Mouse (Mus musculus) lung, embryonic 16.5 days (tissue): Measurements from ENCODE around the gene Clec2g. TPM values are rescaled to one million over a fixed set of nuclear protein-coding genes. Genes with fewer than 3 reads are reported as not detected.
"Not testable (repeated sequence)": the region's sequence is repeated elsewhere in the genome, so short reads cannot be mapped to it uniquely, and the experiment has no call there.

Experiments used
- ATAC-seq: fragments of 200-750 bp; cut with Nextera tagmentation; 2 replicates; pipeline ENCODE4 v1.8.0; 2017; ENCODE audit warnings: low read depth, mild to moderate bottlenecking, moderate library complexity
- H3K27ac ChIP-seq: fragments of 300-500 bp; sonication (generic); 2 replicates; pipeline ENCODE4 v1.5.1; 2014; ENCODE audit warnings: mild to moderate bottlenecking, control low read depth, low read length
- H3K27me3 ChIP-seq: fragments of 300-500 bp; sonication (generic); 2 replicates; pipeline ENCODE4 v1.6.1; 2014; ENCODE audit warnings: low read depth, low read length, mixed read lengths; ENCODE audit not compliant: control insufficient read depth, insufficient read depth
- H3K36me3 ChIP-seq: fragments of 300-500 bp; sonication (generic); 2 replicates; pipeline ENCODE4 v1.6.1; 2014; ENCODE audit warnings: low read length; ENCODE audit not compliant: control insufficient read depth, insufficient read depth
- H3K4me1 ChIP-seq: fragments of 300-500 bp; sonication (generic); replicated peaks from 2 replicates; pipeline ENCODE4 v1.6.1; 2014; ENCODE audit warnings: low read length, mixed read lengths; ENCODE audit not compliant: control insufficient read depth, insufficient read depth
- H3K4me2 ChIP-seq: fragments of 300-500 bp; sonication (generic); 2 replicates; pipeline ENCODE4 v1.6.1; 2014; ENCODE audit warnings: low read depth, low read length, control low read depth
- H3K4me3 ChIP-seq: fragments of 300-500 bp; sonication (generic); 2 replicates; pipeline ENCODE4 v1.5.1; 2014; ENCODE audit warnings: mild to moderate bottlenecking, low read length, control low read depth
- H3K9ac ChIP-seq: fragments of 300-500 bp; sonication (generic); 2 replicates; pipeline ENCODE4 v1.6.1; 2014; ENCODE audit warnings: low read length, control low read depth
- H3K9me3 ChIP-seq: fragments of 300-500 bp; sonication (generic); 2 replicates; pipeline ENCODE4 v1.6.1; 2016; ENCODE audit warnings: low read length; ENCODE audit not compliant: control insufficient read depth
- WGBS: fragments of 180-500 bp; shearing (Covaris S2); extraction: QIAGEN DNeasy Blood & Tissue Kit; methylation state at CpG from one replicate; pipeline ENCODE4 v1.1.7; 2014; 5-methylcytosine and 5-hydroxymethylcytosine counted together
- polyA plus RNA-seq: library from polyadenylated mRNA; unstranded; fragments of >200 nt; fragmentation: Nextera tagmentation; extraction: Ambion mirVana; gene quantifications from 2 replicates; pipeline ENCODE4 v1.2.1, GENCODE M21; 2015

Clec2g gene
- polyA plus RNA-seq, 1 experiment from 2014 or later, result not detected

DNA sequence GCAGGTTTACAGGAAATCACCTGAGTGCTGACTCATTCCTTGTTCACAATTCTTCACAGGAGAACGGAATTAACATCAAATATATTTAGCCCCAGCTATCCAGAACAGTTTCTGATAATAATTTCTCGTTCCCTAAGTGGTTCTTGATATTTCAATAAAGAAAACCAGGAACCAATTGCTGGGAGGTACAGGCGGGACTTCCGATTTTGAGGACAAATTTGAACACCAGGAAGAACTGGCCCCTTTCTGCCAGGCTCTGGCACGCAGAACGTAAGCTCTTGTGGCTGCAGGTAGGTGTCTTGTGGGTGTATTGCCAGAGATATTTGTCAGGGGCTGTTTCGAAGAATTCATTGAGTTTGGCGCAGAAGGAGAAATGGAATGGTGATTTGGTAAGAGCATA, 74.4 kb downstream of the Clec2g start:
- H3K27me3 ChIP-seq, result no peaks in the 10 kb centered on the region
- H3K9me3 ChIP-seq, result no peaks in the 10 kb centered on the region; the same call in 1 of the 2 replicates
- H3K4me2 ChIP-seq, result no peak overlapping the region
- WGBS, result 85% methylated on average over 8 of the region's 8 CpGs
- H3K36me3 ChIP-seq, result no peaks in the 10 kb centered on the region
- no peak overlapping the region for H3K4me3 ChIP-seq
- no peak for ATAC-seq
- no peak overlapping the region for H3K9ac ChIP-seq
- H3K4me1 ChIP-seq, result no peaks in the 10 kb centered on the region
- no peak overlapping the region for H3K27ac ChIP-seq

DNA sequence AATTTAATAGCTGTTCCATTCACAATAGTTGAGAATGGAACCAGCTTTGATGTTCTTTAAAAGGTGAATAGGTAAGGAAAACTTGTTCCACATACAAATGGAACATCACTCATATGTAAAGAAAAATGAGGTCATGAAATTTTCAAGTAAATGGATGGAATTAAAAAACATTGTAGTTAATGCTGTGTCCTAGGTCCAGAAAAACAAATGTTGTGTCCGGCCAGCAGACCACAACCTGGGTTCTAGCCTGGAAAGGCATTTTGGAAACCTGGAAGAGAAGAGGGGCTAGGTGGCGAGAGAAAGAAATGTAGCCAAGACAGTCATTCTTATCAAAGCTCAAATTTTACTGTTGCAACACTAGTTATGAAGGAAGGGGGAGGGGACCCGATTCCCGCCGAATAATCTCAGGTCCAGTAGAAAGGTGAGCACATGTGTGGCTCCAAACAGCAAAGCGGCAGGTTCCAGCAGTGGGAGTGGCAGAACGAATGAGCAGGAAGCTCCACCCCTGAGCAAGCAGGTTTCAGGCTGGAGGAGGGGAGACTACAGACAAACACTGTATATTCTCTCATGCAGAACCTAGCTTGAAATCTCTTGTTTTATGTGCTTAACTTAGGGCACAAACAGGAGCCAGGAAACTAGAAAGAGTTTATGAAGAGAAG, 75.8 kb downstream of the Clec2g start:
- H3K9ac ChIP-seq, H3K4me1 ChIP-seq, H3K9me3 ChIP-seq, H3K4me2 ChIP-seq, H3K27ac ChIP-seq, H3K27me3 ChIP-seq, ATAC-seq, H3K4me3 ChIP-seq, H3K36me3 ChIP-seq: not testable (repeated sequence)
- WGBS, result 71% methylated on average over 7 of the region's 7 CpGs

DNA sequence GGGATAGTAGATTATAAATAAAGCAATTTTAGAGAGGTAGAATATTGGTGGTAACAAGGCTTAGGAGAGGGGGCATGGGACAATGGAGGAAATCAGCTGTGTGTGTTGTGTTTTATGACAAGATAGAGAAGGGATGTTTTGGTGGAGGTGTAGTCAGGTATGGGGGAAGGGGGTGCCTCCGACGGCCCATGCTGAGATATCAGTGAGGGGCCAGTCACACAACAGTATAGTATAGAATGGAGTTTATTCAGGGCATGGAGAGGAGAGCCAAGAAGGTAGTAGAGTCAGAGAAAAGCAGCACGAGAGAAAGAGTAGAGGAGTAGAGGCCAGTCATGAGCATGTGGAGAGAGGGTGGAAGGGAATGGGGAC, 76.3 kb downstream of the Clec2g start:
- Histone ChIP-seq H3K27me3 (no peaks in the 10 kb centered on the region), H3K9me3 (no peaks in the 10 kb centered on the region; the same call in 1 of the 2 replicates), H3K4me3 (no peak overlapping the region), H3K36me3 (no peaks in the 10 kb centered on the region), H3K27ac (no peak overlapping the region), H3K4me1 (no peaks in the 10 kb centered on the region), H3K4me2 (no peak overlapping the region), H3K9ac (no peak overlapping the region)
- WGBS, result 81% methylated on average over 3 of the region's 3 CpGs
- ATAC-seq, result no peak

DNA sequence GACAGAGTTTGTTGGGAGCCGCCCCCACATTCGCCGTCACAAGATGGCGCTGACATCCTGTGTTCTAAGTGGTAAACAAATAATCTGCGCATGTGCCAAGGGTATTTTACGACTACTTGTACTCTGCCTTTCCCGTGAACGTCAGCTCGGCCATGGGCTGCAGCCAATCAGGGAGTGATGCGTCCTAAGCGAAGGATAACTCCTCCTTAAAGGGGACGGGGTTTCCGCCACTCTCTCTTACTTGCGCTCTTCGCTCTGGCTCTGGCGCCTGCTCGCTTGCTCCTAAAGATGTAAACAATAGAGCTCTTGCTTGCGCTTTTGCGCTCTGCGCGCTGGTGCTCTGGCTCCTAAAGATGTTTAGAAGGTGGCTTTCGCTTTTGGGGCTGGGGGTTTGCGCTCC, 77.8 kb downstream of the Clec2g start:
- H3K4me1 ChIP-seq, ATAC-seq, H3K4me2 ChIP-seq, H3K9me3 ChIP-seq, H3K27ac ChIP-seq, H3K4me3 ChIP-seq, H3K9ac ChIP-seq, H3K36me3 ChIP-seq, H3K27me3 ChIP-seq: not testable (repeated sequence)
- WGBS, result 96% methylated on average over 19 of the region's 23 CpGs

DNA sequence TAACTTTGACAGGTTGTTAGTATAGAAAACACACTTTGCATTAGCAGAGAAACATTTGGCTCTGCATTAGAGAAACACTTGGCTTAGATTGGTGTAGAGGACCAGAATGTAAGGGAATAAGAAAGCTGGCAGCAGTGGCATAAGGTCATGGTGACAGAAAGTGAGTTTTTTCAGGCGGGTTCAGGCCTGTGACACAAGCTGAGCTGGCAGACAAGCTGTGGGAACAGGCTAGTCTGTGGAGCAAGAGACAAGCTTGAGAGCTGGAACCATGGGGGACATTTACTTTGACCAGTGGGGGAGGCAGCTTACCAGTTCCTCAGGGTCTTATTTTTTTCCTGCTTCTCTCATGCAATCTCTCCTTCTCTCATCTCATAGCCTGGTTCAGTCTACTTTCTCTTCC, 78.8 kb downstream of the Clec2g start:
- Histone ChIP-seq H3K27me3 (no peaks in the 10 kb centered on the region), H3K4me3 (no peak overlapping the region), H3K27ac (no peak overlapping the region), H3K4me2 (no peak overlapping the region), H3K36me3 (no peaks in the 10 kb centered on the region), H3K9me3 (no peaks in the 10 kb centered on the region), H3K4me1 (no peaks in the 10 kb centered on the region), H3K9ac (no peak overlapping the region)
- WGBS, result 65% methylated on average over 1 of the region's 1 CpGs
- no peak for ATAC-seq

DNA sequence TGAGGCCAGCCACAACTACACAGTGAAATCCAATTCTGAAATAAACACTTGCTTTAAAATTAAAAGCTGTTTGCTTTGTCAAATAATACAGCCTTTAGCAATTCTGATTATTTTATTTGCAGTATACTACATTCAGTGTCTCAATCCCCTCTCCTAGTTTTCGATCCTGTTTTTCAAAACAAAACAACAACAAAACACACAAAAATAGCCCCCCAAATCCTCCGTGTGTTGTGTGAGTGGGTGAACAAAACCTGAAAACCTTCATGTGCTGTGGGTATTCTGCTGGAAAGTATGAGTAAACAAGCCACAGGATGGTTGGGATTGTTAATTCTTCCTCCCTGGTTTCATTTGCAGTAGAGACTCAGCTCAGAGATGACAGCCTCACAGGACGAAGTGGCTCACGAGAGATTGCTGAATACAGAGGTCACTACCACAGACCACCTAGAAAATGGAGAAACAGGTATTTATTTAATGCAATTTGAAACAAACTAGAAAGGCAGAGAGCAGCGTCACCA, 79.6 kb downstream of the Clec2g start:
- no peak overlapping the region for H3K27ac ChIP-seq
- no peaks in the 10 kb centered on the region for H3K4me1 ChIP-seq
- ATAC-seq, result no peak
- H3K36me3 ChIP-seq, result no peaks in the 10 kb centered on the region
- no peak overlapping the region for H3K9ac ChIP-seq
- H3K27me3 ChIP-seq, result no peaks in the 10 kb centered on the region
- no peak overlapping the region for H3K4me2 ChIP-seq
- no peaks in the 10 kb centered on the region for H3K9me3 ChIP-seq
- no peak overlapping the region for H3K4me3 ChIP-seq
- 77% methylated on average over 5 of the region's 5 CpGs for WGBS

DNA sequence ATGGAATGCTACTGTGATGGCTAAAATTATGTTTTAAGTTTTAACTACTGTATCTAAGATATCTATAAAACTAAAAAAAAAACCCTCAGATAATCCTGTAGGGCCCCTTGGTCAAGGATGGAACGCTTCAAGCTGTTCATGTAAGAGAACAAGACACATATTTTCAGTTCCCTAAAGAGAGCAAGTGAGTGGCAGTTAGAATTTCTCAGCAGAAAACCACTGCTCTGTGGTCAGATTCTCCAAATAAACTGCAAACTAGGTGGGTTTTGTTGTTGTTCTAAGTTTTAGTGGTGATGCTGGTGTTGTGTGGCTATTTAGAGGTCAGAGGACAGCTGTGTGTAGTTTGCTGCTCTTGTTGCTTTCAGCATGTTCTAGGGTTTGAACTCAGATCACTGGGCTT, 80.2 kb downstream of the Clec2g start:
- ATAC-seq, result no peak
- WGBS, result 68% methylated on average over 1 of the region's 1 CpGs
- Histone ChIP-seq H3K9ac (no peak overlapping the region), H3K27ac (no peak overlapping the region), H3K4me1 (no peaks in the 10 kb centered on the region), H3K9me3 (no peaks in the 10 kb centered on the region), H3K4me3 (no peak overlapping the region), H3K27me3 (no peaks in the 10 kb centered on the region), H3K4me2 (no peak overlapping the region), H3K36me3 (no peaks in the 10 kb centered on the region)

DNA sequence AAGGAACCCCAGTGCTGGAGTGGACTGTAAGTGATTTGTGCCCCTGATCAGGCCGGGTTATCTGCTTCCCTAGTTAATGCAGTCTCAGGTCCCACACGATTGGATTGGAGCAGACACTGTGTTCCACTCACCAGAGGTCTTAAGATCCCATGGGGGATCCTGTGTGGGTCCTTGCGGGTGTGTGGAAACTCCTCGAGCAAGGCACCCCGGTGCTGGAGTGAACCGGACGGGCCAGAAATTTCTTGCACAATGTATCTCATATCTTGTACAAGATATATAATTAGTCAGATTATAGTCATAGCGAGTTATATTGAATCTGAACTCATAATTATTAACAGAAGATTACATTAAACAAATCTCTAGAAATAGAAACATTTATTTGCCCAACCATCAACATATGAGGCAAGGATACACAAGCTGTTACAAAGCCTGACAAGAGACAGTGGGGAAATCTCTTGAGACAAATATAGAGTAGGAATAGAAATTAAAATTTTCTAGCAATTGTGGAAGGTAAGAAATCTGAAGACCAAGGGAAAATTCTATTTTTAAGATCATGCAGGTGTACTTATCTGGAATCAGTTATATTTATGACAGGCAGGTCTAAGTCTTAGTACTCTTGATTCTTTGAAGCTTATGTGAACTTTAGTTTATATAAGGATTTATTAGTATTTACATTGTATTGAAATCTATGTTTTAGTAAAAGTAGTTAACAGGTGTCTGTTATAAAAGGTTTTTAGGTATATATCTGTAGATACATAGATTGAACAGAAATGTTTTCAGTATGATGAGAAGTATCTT, 93.5 kb downstream of the Clec2g start:
- ATAC-seq, result no peak
- no peaks in the 10 kb centered on the region for H3K9me3 ChIP-seq
- no peak overlapping the region for H3K27ac ChIP-seq
- 86% methylated on average over 8 of the region's 8 CpGs for whole genome bisulfite sequencing
- H3K36me3 ChIP-seq, result no peaks in the 10 kb centered on the region
- no peaks in the 10 kb centered on the region for H3K4me1 ChIP-seq
- no peaks in the 10 kb centered on the region for H3K27me3 ChIP-seq
- H3K9ac ChIP-seq, result no peak overlapping the region
- H3K4me3 ChIP-seq, result no peak overlapping the region
- no peak overlapping the region for H3K4me2 ChIP-seq

DNA sequence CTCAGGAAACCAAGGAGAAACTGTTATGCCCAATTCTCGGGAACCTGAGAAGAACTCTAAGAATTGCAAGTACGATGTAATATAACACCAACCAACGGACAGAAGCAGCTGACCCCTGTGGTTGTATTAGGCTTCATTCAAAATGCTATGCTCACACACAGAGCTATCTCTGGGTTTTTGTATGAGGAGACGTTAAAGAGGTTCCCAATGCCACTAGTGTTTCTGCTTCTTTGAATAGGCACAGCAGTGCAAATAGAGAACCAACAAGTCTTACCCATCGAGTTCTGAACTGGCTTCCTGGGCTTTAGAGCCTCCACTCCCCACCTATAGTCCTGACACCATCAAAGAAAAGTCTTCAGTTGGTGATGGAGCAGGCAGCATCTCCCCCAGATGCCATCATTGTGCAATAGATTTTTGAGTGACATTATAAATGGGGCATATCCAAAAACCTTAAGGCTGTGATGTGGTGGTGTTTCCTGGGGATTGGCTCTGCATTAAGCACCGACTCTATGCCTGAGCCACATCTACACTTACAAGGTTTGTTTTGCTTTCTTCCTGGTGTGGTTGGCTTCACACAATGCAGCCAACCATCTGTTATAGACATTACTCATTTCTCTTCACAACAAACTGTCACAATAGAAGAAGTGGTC, 96.1 kb downstream of the Clec2g start:
- no peak overlapping the region for H3K9ac ChIP-seq
- WGBS, result 52% methylated on average over 6 of the region's 6 CpGs
- H3K9me3 ChIP-seq, result no peaks in the 10 kb centered on the region
- H3K27ac ChIP-seq, result no peak overlapping the region
- H3K36me3 ChIP-seq, result no peaks in the 10 kb centered on the region
- no peak overlapping the region for H3K4me2 ChIP-seq
- H3K4me1 ChIP-seq, result no peaks in the 10 kb centered on the region
- H3K27me3 ChIP-seq, result no peaks in the 10 kb centered on the region
- no peak overlapping the region for H3K4me3 ChIP-seq
- no peak for ATAC-seq
